Mouse (Mus musculus) thymus, adult 2 months (tissue): Measurements from ENCODE around the gene Abcb10.

ENCODE experiments used
- CTCF ChIP-seq: fragments of 200-500 bp; IDR thresholded peaks from 2 replicates; pipeline ENCODE4 v1.5.1; 2012; ENCODE audit warnings: mild to moderate bottlenecking, control low read depth, low read length, moderate library complexity, borderline replicate concordance; ENCODE audit not compliant: control insufficient read depth, poor library complexity, insufficient read depth; ENCODE audit errors: extremely low read depth
- POLR2A ChIP-seq: fragments of 200-500 bp; IDR thresholded peaks from 2 replicates; pipeline ENCODE4 v1.6.1; 2012; ENCODE audit warnings: mild to moderate bottlenecking, low read length, control low read depth, moderate library complexity; ENCODE audit not compliant: control insufficient read depth, poor library complexity, insufficient read depth; ENCODE audit errors: extremely low read depth

DNA sequence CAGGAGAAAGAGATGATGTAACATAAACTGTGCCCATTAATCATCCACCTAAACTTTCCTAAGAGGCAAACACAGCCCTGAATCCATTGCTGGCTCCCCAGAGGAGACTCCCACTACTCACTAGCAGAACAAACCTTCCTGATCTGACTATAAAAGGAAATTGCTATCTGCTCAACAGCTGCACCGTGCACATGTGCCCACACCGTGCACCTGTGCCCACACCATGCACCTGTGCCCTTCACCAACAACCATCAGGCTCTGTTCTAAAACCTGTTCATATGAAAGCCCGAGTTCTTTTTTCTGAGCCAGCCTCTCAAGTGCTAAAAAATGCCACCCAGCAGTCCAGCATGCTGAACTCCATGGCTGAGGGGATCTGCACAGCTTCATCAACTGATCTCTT lies 68.3 kb downstream of the Abcb10 start:
- no peak for TF ChIP-seq POLR2A
- no peak for TF ChIP-seq CTCF
